Mouse (Mus musculus) hindbrain, embryonic 11.5 days (tissue): ENCODE results near the gene Pdlim5. TPM values are rescaled to one million over a fixed set of nuclear protein-coding genes. Genes with fewer than 3 reads are reported as not detected.

Experiments used
- ATAC-seq: fragments of 200-750 bp; cut with Nextera tagmentation; 2 replicates; pipeline ENCODE4 v1.8.0; 2017; ENCODE audit warnings: mild to moderate bottlenecking, moderate TSS enrichment, moderate library complexity; ENCODE audit not compliant: low FRiP score
- DNase-seq: peaks from one replicate; pipeline ENCODE4 v3.0.0-alpha.2; 2015; ENCODE audit warnings: low spot score
- H3K27ac ChIP-seq: fragments of 300-500 bp; sonication (generic); 2 replicates; pipeline ENCODE4 v1.5.1; 2014; ENCODE audit warnings: mild to moderate bottlenecking, low read depth, low read length
- H3K27me3 ChIP-seq: fragments of 300-500 bp; sonication (generic); 2 replicates; pipeline ENCODE4 v1.6.1; 2014; ENCODE audit warnings: mild to moderate bottlenecking, low read length, moderate library complexity, mixed read lengths; ENCODE audit not compliant: control insufficient read depth, insufficient read depth
- H3K36me3 ChIP-seq: fragments of 300-500 bp; sonication (generic); 2 replicates; pipeline ENCODE4 v1.6.1; 2014; ENCODE audit warnings: mild to moderate bottlenecking, low read length, moderate library complexity, mixed read lengths; ENCODE audit not compliant: control insufficient read depth, insufficient read depth
- H3K4me1 ChIP-seq: fragments of 300-500 bp; sonication (generic); replicated peaks from 2 replicates; pipeline ENCODE4 v1.6.1; 2014; ENCODE audit warnings: low read length, mixed read lengths; ENCODE audit not compliant: control insufficient read depth, insufficient read depth
- H3K4me2 ChIP-seq: fragments of 300-500 bp; sonication (generic); replicated peaks from 2 replicates; pipeline ENCODE4 v1.6.1; 2014; ENCODE audit warnings: mild to moderate bottlenecking, low read depth, low read length
- H3K4me3 ChIP-seq: fragments of 300-500 bp; sonication (generic); 2 replicates; pipeline ENCODE4 v1.5.1; 2014; ENCODE audit warnings: low read depth, low read length
- H3K9ac ChIP-seq: fragments of 300-500 bp; sonication (generic); 2 replicates; pipeline ENCODE4 v1.6.1; 2014; ENCODE audit warnings: low read depth, low read length
- H3K9me3 ChIP-seq: fragments of 300-500 bp; sonication (generic); 2 replicates; pipeline ENCODE4 v1.6.1; 2016; ENCODE audit warnings: low read length; ENCODE audit not compliant: control insufficient read depth
- WGBS: fragments of 180-500 bp; shearing (Covaris S2); extraction: QIAGEN DNeasy Blood & Tissue Kit; methylation state at CpG from one replicate; pipeline ENCODE4 v1.1.7; 2014; 5-methylcytosine and 5-hydroxymethylcytosine counted together
- polyA plus RNA-seq: library from polyadenylated mRNA; unstranded; fragments of >200 nt; fragmentation: Nextera tagmentation; extraction: Ambion mirVana; gene quantifications from 2 replicates; pipeline ENCODE4 v1.2.1, GENCODE M21; 2014

The Pdlim5 gene
- polyA plus RNA-seq, 1 experiment from 2014 or later, result 20.4 TPM

- Histone ChIP-seq H3K4me3 (no peak overlapping the region), H3K4me1 (no peaks in the 10 kb centered on the region; the same call in 1 of the 2 replicates), H3K9me3 (no peaks in the 10 kb centered on the region), H3K27me3 (no peaks in the 10 kb centered on the region), H3K27ac (no peak overlapping the region), H3K36me3 (no peaks in the 10 kb centered on the region), H3K9ac (no peak overlapping the region), H3K4me2 (no peak overlapping the region)
- DNase-seq (no peak), ATAC-seq (no peak)
- WGBS, result 73% methylated on average over 6 of the region's 6 CpGs
Measured at GRCm38 (mm10) chr3:142339440-142340251, 55.9 kb downstream of the Pdlim5 start.

GRCm38 (mm10) chr3:142338058-142338457 is 57.4 kb downstream of the Pdlim5 start:
- no peaks in the 10 kb centered on the region for H3K27me3 ChIP-seq
- 81% methylated on average over 4 of the region's 4 CpGs for WGBS

GRCm38 (mm10) chr3:142334496-142334895 is 61.0 kb downstream of the Pdlim5 start:
- DNase-seq, result no peak
- no peaks in the 10 kb centered on the region for H3K4me1 ChIP-seq

More at GRCm38 (mm10) chr3:142338058-142338457, 57.4 kb downstream of the Pdlim5 start:
- ATAC-seq, result no peak
- Histone ChIP-seq H3K4me2 (no peak overlapping the region), H3K9me3 (no peaks in the 10 kb centered on the region), H3K36me3 (no peaks in the 10 kb centered on the region), H3K27ac (no peak overlapping the region), H3K4me1 (no peaks in the 10 kb centered on the region; the same call in 1 of the 2 replicates), H3K9ac (no peak overlapping the region), H3K4me3 (no peak overlapping the region)
- no peak for DNase-seq

GRCm38 (mm10) chr3:142333458-142333857 is 62.0 kb downstream of the Pdlim5 start:
- no peak overlapping the region for H3K27ac ChIP-seq
- DNase-seq, result no peak
- no peaks in the 10 kb centered on the region for H3K4me1 ChIP-seq
- no peak overlapping the region for H3K9ac ChIP-seq
- no peaks in the 10 kb centered on the region for H3K36me3 ChIP-seq
- no peak for ATAC-seq
- WGBS, result 87% methylated on average over 1 of the region's 1 CpGs
- H3K4me2 ChIP-seq, result no peak overlapping the region
- no peaks in the 10 kb centered on the region for H3K27me3 ChIP-seq
- H3K9me3 ChIP-seq, result no peaks in the 10 kb centered on the region
- no peak overlapping the region for H3K4me3 ChIP-seq

More at GRCm38 (mm10) chr3:142334496-142334895, 61.0 kb downstream of the Pdlim5 start:
- H3K9me3 ChIP-seq, result no peaks in the 10 kb centered on the region
- no peaks in the 10 kb centered on the region for H3K36me3 ChIP-seq
- ATAC-seq, result no peak
- WGBS, result 93% methylated on average over 3 of the region's 3 CpGs
- H3K27ac ChIP-seq, result no peak overlapping the region
- H3K4me3 ChIP-seq, result no peak overlapping the region
- no peak overlapping the region for H3K9ac ChIP-seq
- H3K4me2 ChIP-seq, result no peak overlapping the region
- no peaks in the 10 kb centered on the region for H3K27me3 ChIP-seq

GRCm38 (mm10) chr3:142332716-142333115 is 62.8 kb downstream of the Pdlim5 start:
- Histone ChIP-seq H3K27ac (no peak overlapping the region), H3K27me3 (no peaks in the 10 kb centered on the region), H3K9ac (no peak overlapping the region), H3K4me3 (no peak overlapping the region), H3K4me1 (no peaks in the 10 kb centered on the region), H3K9me3 (no peaks in the 10 kb centered on the region), H3K4me2 (no peak overlapping the region), H3K36me3 (no peaks in the 10 kb centered on the region)
- 79% methylated on average over 4 of the region's 4 CpGs for WGBS
- no peak for ATAC-seq
- no peak for DNase-seq

- no peak overlapping the region for H3K4me3 ChIP-seq
- ATAC-seq (no peak), DNase-seq (no peak)
- no peaks in the 10 kb centered on the region for H3K36me3 ChIP-seq
- H3K4me2 ChIP-seq, result no peak overlapping the region
- no peak overlapping the region for H3K9ac ChIP-seq
- H3K27me3 ChIP-seq, result no peaks in the 10 kb centered on the region
- H3K9me3 ChIP-seq, result no peaks in the 10 kb centered on the region
- 81% methylated on average over 4 of the region's 4 CpGs for WGBS
- H3K27ac ChIP-seq, result no peak overlapping the region
- no peaks in the 10 kb centered on the region for H3K4me1 ChIP-seq
Measured at GRCm38 (mm10) chr3:142331872-142332554, 63.5 kb downstream of the Pdlim5 start.

GRCm38 (mm10) chr3:142330425-142330824 is 65.1 kb downstream of the Pdlim5 start:
- ATAC-seq, result no peak

GRCm38 (mm10) chr3:142323592-142323991 is 71.9 kb downstream of the Pdlim5 start:
- H3K9ac ChIP-seq, result no peak overlapping the region
- H3K27ac ChIP-seq, result no peak overlapping the region
- no peak overlapping the region for H3K4me2 ChIP-seq
- ATAC-seq (no peak), DNase-seq (no peak)
- H3K27me3 ChIP-seq, result no peaks in the 10 kb centered on the region
- H3K36me3 ChIP-seq, result no peaks in the 10 kb centered on the region
- H3K9me3 ChIP-seq, result no peaks in the 10 kb centered on the region
- 82% methylated on average over 6 of the region's 6 CpGs for WGBS
- H3K4me3 ChIP-seq, result no peak overlapping the region
- no peaks in the 10 kb centered on the region for H3K4me1 ChIP-seq

More at GRCm38 (mm10) chr3:142330425-142330824, 65.1 kb downstream of the Pdlim5 start:
- Histone ChIP-seq H3K36me3 (no peaks in the 10 kb centered on the region), H3K9me3 (no peaks in the 10 kb centered on the region), H3K27ac (no peak overlapping the region), H3K27me3 (no peaks in the 10 kb centered on the region), H3K4me2 (no peak overlapping the region), H3K4me3 (no peak overlapping the region), H3K4me1 (no peaks in the 10 kb centered on the region), H3K9ac (no peak overlapping the region)
- 84% methylated on average over 3 of the region's 3 CpGs for WGBS
- no peak for DNase-seq
